Mouse (Mus musculus): ENCODE data around the gene Chsy1. TPM values are rescaled to one million over a fixed set of nuclear protein-coding genes. Genes with fewer than 3 reads are reported as not detected.
A peak's percentile ranks its signal among the peaks of the same experiment; 100 is the strongest.

Gene Chsy1
- total and polyA plus RNA-seq, 3 experiments, result 2.4 to 7.1 (median 4.6) TPM

- Histone ChIP-seq H3K36me3 (replicated peaks) (peaks cover 28% of the 10 kb centered on the region), H3K27me3 (ENCODE audit: insufficient read depth, low read length) (no peaks in the 10 kb centered on the region), H3K4me3 (ENCODE audit: low read depth, low read length) (no peak overlapping the region), H3K9me3 (replicated peaks) (no peaks in the 10 kb centered on the region), H3K4me1 (ENCODE audit: insufficient read depth, low read depth, low read length) (peaks cover 74% of the 10 kb centered on the region)
- ATAC-seq (ENCODE audit: extremely low read depth, insufficient number of reproducible peaks, low FRiP score, poor library complexity, severe bottlenecking) (no peak), DNase-seq (ENCODE audit: low spot score) (no peak)
- TF ChIP-seq TAL1 (conservative IDR thresholded peaks at IDR 0.05; ENCODE audit: low read depth, low read length), result no peak
- TF ChIP-seq GATA2 (IDR thresholded peaks at IDR 0.05; ENCODE audit: borderline replicate concordance, low read depth, low read length), result no peak
- no peak for TF ChIP-seq GATA1 (IDR thresholded peaks at IDR 0.05; ENCODE audit: borderline replicate concordance, low read length)
- TF ChIP-seq POLR2AphosphoS5 (IDR thresholded peaks at IDR 0.05; ENCODE audit: insufficient replicate concordance, low read depth, low read length), result no peak
- no peak for TF ChIP-seq CTCF (IDR thresholded peaks at IDR 0.05; ENCODE audit: low read depth, low read length)
Measured at GRCm38 (mm10) chr7:66120139-66120538, 10.8 kb downstream of the Chsy1 start.

- ATAC-seq (ENCODE audit: extremely low read depth, insufficient number of reproducible peaks, low FRiP score, poor library complexity, severe bottlenecking) (no peak), DNase-seq (ENCODE audit: low spot score) (no peak)
- Histone ChIP-seq H3K4me3 (ENCODE audit: low read depth, low read length) (no peak overlapping the region), H3K4me1 (ENCODE audit: insufficient read depth, low read depth, low read length) (peaks cover 71% of the 10 kb centered on the region), H3K9me3 (replicated peaks) (no peaks in the 10 kb centered on the region), H3K27me3 (ENCODE audit: insufficient read depth, low read length) (no peaks in the 10 kb centered on the region), H3K36me3 (replicated peaks) (peaks cover 34% of the 10 kb centered on the region)
- TF ChIP-seq TAL1 (conservative IDR thresholded peaks at IDR 0.05; ENCODE audit: low read depth, low read length) (no peak), GATA2 (IDR thresholded peaks at IDR 0.05; ENCODE audit: borderline replicate concordance, low read depth, low read length) (no peak), CTCF (IDR thresholded peaks at IDR 0.05; ENCODE audit: low read depth, low read length) (no peak), POLR2AphosphoS5 (IDR thresholded peaks at IDR 0.05; ENCODE audit: insufficient replicate concordance, low read depth, low read length) (no peak), GATA1 (IDR thresholded peaks at IDR 0.05; ENCODE audit: borderline replicate concordance, low read length) (no peak)
Measured at GRCm38 (mm10) chr7:66120702-66121396, 11.5 kb downstream of the Chsy1 start.

DNA sequence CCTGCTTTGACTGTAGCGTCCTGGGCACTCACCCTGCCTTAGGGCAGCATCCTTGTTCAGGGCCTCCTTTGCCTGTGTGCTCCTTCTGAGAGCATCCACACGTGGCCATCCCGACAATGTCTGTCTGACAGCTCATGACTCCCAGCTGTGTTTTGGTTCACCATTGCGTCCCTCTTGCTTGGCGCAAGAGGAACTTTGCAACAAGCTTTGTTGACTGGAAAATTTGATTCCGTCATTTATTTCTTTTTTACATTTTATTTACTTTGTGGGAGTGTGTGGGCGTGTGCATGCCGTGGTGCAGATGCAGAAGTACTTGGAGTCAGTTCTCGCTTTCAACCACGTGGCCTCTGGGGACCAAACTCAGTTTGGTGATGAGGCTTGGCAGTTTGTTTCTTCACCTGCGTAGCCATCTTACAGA lies 15.2 kb downstream of the Chsy1 start:
- DNase-seq (ENCODE audit: low spot score) (no peak), ATAC-seq (ENCODE audit: extremely low read depth, insufficient number of reproducible peaks, low FRiP score, poor library complexity, severe bottlenecking) (no peak)
- Histone ChIP-seq H3K9me3 (replicated peaks) (no peaks in the 10 kb centered on the region), H3K27me3 (ENCODE audit: insufficient read depth, low read length) (no peaks in the 10 kb centered on the region), H3K4me3 (ENCODE audit: low read depth, low read length) (peak overlapping the region; percentile 28), H3K36me3 (replicated peaks) (peaks cover 50% of the 10 kb centered on the region), H3K4me1 (ENCODE audit: insufficient read depth, low read depth, low read length) (peaks cover 41% of the 10 kb centered on the region)
- TF ChIP-seq TAL1 (conservative IDR thresholded peaks at IDR 0.05; ENCODE audit: low read depth, low read length) (no peak), GATA2 (IDR thresholded peaks at IDR 0.05; ENCODE audit: borderline replicate concordance, low read depth, low read length) (no peak), POLR2AphosphoS5 (IDR thresholded peaks at IDR 0.05; ENCODE audit: insufficient replicate concordance, low read depth, low read length) (no peak), CTCF (IDR thresholded peaks at IDR 0.05; ENCODE audit: low read depth, low read length) (no peak), GATA1 (IDR thresholded peaks at IDR 0.05; ENCODE audit: borderline replicate concordance, low read length) (no peak)

GRCm38 (mm10) chr7:66125368-66125767 lies 16.1 kb downstream of the Chsy1 start:
- no peak for ATAC-seq (ENCODE audit: extremely low read depth, insufficient number of reproducible peaks, low FRiP score, poor library complexity, severe bottlenecking)
- TF ChIP-seq GATA2 (IDR thresholded peaks at IDR 0.05; ENCODE audit: borderline replicate concordance, low read depth, low read length) (no peak), GATA1 (IDR thresholded peaks at IDR 0.05; ENCODE audit: borderline replicate concordance, low read length) (no peak), TAL1 (conservative IDR thresholded peaks at IDR 0.05; ENCODE audit: low read depth, low read length) (no peak), CTCF (IDR thresholded peaks at IDR 0.05; ENCODE audit: low read depth, low read length) (no peak), POLR2AphosphoS5 (IDR thresholded peaks at IDR 0.05; ENCODE audit: insufficient replicate concordance, low read depth, low read length) (no peak)
- Histone ChIP-seq H3K27me3 (ENCODE audit: insufficient read depth, low read length) (no peaks in the 10 kb centered on the region), H3K36me3 (replicated peaks) (peaks cover 53% of the 10 kb centered on the region), H3K4me3 (ENCODE audit: low read depth, low read length) (no peak overlapping the region), H3K9me3 (replicated peaks) (no peaks in the 10 kb centered on the region), H3K4me1 (ENCODE audit: insufficient read depth, low read depth, low read length) (peaks cover 33% of the 10 kb centered on the region)
- DNase-seq (ENCODE audit: low spot score), result no peak

DNA sequence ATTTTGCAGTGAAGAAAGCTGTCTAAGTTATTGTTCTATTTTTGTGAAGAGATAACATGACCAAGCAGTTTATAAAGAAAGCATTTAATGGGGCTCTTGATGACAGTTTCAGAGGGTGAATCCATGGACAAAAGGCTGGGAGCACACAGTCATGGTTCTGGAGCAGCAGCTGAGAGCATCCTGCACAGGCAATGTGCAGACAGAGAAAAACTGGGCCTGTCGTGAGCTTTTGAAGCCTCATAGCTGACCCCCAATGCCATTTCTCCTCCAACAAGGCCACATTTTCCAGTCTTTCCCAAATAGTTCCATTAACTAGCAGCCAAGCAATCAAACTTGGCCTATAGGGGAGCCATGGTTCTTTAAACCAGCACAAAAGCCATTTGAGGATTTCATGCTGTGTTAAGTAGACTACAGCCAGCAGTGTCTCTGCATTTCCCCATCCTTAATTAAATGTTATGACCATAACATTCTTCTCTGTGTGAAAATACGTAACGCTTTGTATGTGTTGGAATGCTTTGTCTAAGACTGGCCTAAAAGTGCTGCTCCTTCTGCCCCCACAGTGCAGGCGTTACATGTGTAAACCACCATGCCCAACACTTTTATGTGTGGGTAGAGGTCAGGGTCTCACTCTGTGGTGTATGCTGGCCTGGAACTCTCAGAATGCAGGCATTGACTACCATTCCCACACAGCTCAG lies 18.8 kb downstream of the Chsy1 start:
- DNase-seq (ENCODE audit: low spot score) (no peak), ATAC-seq (ENCODE audit: extremely low read depth, insufficient number of reproducible peaks, low FRiP score, poor library complexity, severe bottlenecking) (no peak)
- TF ChIP-seq CTCF (IDR thresholded peaks at IDR 0.05; ENCODE audit: low read depth, low read length), result no peak
- TF ChIP-seq GATA1 (IDR thresholded peaks at IDR 0.05; ENCODE audit: borderline replicate concordance, low read length), result no peak
- no peak for TF ChIP-seq TAL1 (conservative IDR thresholded peaks at IDR 0.05; ENCODE audit: low read depth, low read length)
- TF ChIP-seq POLR2AphosphoS5 (IDR thresholded peaks at IDR 0.05; ENCODE audit: insufficient replicate concordance, low read depth, low read length), result no peak
- TF ChIP-seq GATA2 (IDR thresholded peaks at IDR 0.05; ENCODE audit: borderline replicate concordance, low read depth, low read length), result no peak
- Histone ChIP-seq H3K4me3 (ENCODE audit: low read depth, low read length) (no peak overlapping the region), H3K9me3 (replicated peaks) (peaks cover 3% of the 10 kb centered on the region; the same call in 1 of the 2 replicates), H3K36me3 (replicated peaks) (peaks cover 59% of the 10 kb centered on the region), H3K4me1 (ENCODE audit: insufficient read depth, low read depth, low read length) (peaks cover 27% of the 10 kb centered on the region), H3K27me3 (ENCODE audit: insufficient read depth, low read length) (no peaks in the 10 kb centered on the region)

DNA sequence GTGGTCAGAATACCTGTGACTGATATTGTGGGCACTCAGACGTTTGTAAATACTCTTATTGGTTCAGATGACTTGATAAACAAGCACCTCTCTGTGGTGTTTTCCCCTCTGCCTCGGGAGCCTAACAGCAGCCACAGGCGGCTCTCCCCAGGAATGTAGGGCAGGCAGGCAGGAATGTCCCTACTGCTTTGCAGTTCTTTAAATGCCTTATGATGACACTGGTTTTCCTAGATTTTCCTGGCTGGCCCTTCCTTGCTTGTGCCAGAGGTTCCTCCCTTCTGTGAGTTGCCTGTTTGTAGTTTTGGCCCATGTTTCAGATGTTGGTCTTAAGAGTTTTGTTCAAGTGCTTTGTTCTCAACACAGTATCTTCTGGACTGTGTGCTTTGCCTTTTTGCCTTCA lies 19.5 kb downstream of the Chsy1 start:
- Histone ChIP-seq H3K4me1 (ENCODE audit: insufficient read depth, low read depth, low read length) (peaks cover 24% of the 10 kb centered on the region), H3K36me3 (replicated peaks) (peaks cover 59% of the 10 kb centered on the region), H3K9me3 (replicated peaks) (peaks cover 3% of the 10 kb centered on the region; the same call in 1 of the 2 replicates), H3K4me3 (ENCODE audit: low read depth, low read length) (no peak overlapping the region), H3K27me3 (ENCODE audit: insufficient read depth, low read length) (no peaks in the 10 kb centered on the region)
- no peak for TF ChIP-seq POLR2AphosphoS5 (IDR thresholded peaks at IDR 0.05; ENCODE audit: insufficient replicate concordance, low read depth, low read length)
- no peak for TF ChIP-seq GATA2 (IDR thresholded peaks at IDR 0.05; ENCODE audit: borderline replicate concordance, low read depth, low read length)
- TF ChIP-seq TAL1 (conservative IDR thresholded peaks at IDR 0.05; ENCODE audit: low read depth, low read length), result no peak
- no peak for TF ChIP-seq CTCF (IDR thresholded peaks at IDR 0.05; ENCODE audit: low read depth, low read length)
- no peak for TF ChIP-seq GATA1 (IDR thresholded peaks at IDR 0.05; ENCODE audit: borderline replicate concordance, low read length)
- DNase-seq (ENCODE audit: low spot score) (no peak), ATAC-seq (ENCODE audit: extremely low read depth, insufficient number of reproducible peaks, low FRiP score, poor library complexity, severe bottlenecking) (no peak)
